Mouse (Mus musculus) kidney, postnatal 36 days (tissue): ENCODE results near the gene Krtap22-2.
"Not testable (repeated sequence)": the region's sequence is repeated elsewhere in the genome, so short reads cannot be mapped to it uniquely, and the experiment has no call there.

Source experiments
- DNase-seq, 2 experiments: peaks; one replicate each; pipeline ENCODE4 v3.0.0; 2021 to 2022; ENCODE audit warnings: mixed read lengths in 2 of 2

Gene Krtap22-2

GRCm38 (mm10) chr16:89010659-89011058 is at the start of gene Krtap22-2:
Gene Krtap22-2, minus strand, starts transcription at chr16:89010759.
- no peak for DNase-seq

- DNase-seq, result no peak
These were observed 37.2 kb upstream of the Krtap22-2 start, which contains the start of gene Krtap6-5 for GRCm38 (mm10) chr16:89047783-89048182. Gene Krtap6-5, minus strand, starts transcription at chr16:89047883.

GRCm38 (mm10) chr16:89041372-89041771 is 30.8 kb upstream of the Krtap22-2 start, which contains the start of gene Gm10228:
Gene Gm10228, minus strand, starts transcription at chr16:89041472.
- DNase-seq, result not testable (repeated sequence)

GRCm38 (mm10) chr16:89031399-89031798 is 20.8 kb upstream of the Krtap22-2 start, which contains the start of gene Krtap6-1:
Gene Krtap6-1, plus strand, starts transcription at chr16:89031699.
- not testable (repeated sequence) for DNase-seq

GRCm38 (mm10) chr16:89014984-89015383 is 4.4 kb upstream of the Krtap22-2 start, which contains the start of gene Gm10229:
Gene Gm10229, plus strand, starts transcription at chr16:89015284.
- DNase-seq, result not testable (repeated sequence)

GRCm38 (mm10) chr16:89013973-89014372 is 3.4 kb upstream of the Krtap22-2 start:
- DNase-seq, result no peak

GRCm38 (mm10) chr16:88962773-88963172 is 47.8 kb downstream of the Krtap22-2 start, which contains the start of gene Krtap16-3:
Gene Krtap16-3, minus strand, starts transcription at chr16:88962873.
- DNase-seq, result no peak
